Mouse (Mus musculus): ENCODE results near the gene Abcc5.
"Not testable (repeated sequence)": the region's sequence is repeated elsewhere in the genome, so short reads cannot be mapped to it uniquely, and the experiment has no call there.

Gene Abcc5

GRCm38 (mm10) chr16:20425855-20426598 lies at the start of gene Abcc5:
Gene Abcc5 (minus strand): TSS chr16:20426394.
- peak; percentile 82 to 89 for DNase-seq (ENCODE audit: low spot score in 2 of 2)

GRCm38 (mm10) chr16:20475335-20475734 lies 49.1 kb upstream of the Abcc5 start:
- DNase-seq (ENCODE audit: low spot score in 2 of 2), result no peak

DNA sequence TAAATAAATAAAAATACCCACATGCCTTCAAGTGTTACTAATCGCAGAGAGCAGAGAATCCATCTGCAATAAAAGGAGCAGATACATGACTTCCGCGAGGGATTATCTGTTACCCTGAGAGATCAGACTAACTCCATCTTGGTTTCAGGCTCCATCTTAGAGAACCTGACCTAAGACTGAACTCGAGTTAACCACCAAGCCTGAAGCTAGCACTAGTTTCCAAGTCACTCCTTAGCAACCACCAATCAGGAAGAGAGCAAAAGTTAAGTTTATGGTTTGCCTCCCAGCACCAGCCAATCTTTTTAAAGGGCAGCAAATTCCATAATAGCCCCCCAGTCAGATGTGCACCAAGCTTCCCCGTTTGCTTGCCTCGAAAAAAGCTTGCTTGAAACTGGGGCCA lies 48.6 kb upstream of the Abcc5 start:
- DNase-seq (ENCODE audit: low spot score in 2 of 2), result no peak

DNA sequence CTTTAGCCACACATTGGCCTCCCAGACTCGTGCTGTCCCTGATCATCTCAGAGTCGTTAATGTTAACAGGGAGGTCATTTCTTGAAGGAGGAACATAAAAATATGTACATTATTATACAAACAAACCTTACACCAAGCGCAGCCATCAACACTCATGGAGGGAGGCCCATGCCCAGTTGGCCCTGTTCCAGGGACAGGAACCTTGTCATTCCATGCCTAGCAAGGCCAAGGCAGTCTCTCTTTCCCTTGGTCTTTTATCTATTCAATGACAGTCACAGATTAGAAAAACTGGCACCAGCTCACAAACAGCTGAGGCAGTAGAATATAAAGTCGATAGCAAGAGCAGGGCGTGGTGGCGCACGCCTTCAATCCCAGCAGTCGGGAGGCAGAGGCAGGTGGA lies 48.0 kb upstream of the Abcc5 start:
- DNase-seq (ENCODE audit: low spot score in 2 of 2), result no peak

GRCm38 (mm10) chr16:20473748-20474147 lies 47.6 kb upstream of the Abcc5 start:
- DNase-seq (ENCODE audit: low spot score in 2 of 2), result no peak

- no peak for DNase-seq (ENCODE audit: low spot score in 2 of 2)
These were observed 45.5 kb upstream of the Abcc5 start for GRCm38 (mm10) chr16:20471686-20472085.

DNA sequence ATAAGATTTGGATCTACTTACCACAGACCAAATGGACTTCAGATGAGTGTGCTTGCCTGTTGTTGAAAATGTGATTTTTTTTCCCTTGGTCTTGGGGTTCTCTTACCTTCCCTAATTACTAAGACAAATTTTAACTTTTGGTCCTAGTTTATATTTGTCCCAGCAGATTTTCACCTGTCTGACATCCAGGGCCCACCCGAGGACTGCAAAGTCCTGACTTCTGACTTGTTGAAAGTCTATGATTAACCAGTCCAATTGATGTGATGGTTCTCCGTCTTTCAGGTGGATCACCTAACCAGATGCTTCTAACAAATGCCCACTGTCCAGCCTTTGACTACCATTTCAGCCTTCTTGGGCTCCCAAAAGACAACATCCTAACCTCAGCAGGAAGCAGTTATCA lies 44.8 kb upstream of the Abcc5 start:
- no peak for DNase-seq (ENCODE audit: low spot score in 2 of 2)

- no peak for DNase-seq (ENCODE audit: low spot score in 2 of 2)
These were observed 38.5 kb upstream of the Abcc5 start for GRCm38 (mm10) chr16:20464725-20465124.

GRCm38 (mm10) chr16:20458736-20459135 lies 32.5 kb upstream of the Abcc5 start:
- DNase-seq (ENCODE audit: low spot score in 2 of 2), result not testable (repeated sequence)

DNA sequence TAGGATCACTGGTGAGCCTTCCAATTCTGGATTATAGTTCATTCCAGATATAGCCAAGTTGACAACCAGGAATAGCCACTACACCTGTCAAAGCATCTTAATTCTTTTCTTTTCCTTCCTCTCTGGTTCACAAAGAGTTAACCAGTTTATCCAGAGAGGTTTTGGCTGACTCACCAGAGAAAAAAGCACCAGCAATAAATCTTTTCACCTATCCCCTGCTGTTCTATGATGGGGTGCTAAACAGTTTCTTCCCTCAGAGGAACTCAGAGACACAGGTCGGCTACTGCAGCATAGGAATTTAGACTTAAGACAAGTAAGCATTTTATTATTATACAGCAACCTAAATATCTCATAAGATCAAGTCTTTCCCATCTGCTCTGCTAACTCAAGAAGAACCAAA lies 29.9 kb upstream of the Abcc5 start:
- DNase-seq (ENCODE audit: low spot score in 2 of 2), result no peak

DNA sequence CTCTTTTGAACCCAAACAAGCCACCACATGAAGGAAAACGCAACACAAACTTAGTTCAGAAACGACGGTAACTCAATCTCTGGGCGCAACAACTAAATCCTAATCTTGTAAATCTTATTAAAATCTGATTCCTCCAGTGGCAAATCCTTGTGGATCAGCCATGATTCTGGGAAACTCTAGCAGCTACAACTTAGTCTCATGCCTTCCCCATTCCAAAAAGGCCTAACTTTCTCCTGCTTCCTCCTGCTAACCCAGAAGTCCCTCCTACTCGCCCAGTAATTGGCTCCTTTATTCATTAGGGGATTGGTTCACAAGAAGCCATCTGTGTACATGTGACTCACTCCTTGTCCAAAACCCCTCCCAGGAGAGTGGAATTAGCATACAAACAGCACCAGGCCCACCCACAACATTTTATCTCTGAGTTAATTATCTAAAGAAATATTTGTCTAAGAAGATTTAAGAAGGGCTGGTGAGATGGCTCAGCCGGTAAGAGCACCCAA lies 28.0 kb upstream of the Abcc5 start:
- no peak for DNase-seq (ENCODE audit: low spot score in 2 of 2)

DNA sequence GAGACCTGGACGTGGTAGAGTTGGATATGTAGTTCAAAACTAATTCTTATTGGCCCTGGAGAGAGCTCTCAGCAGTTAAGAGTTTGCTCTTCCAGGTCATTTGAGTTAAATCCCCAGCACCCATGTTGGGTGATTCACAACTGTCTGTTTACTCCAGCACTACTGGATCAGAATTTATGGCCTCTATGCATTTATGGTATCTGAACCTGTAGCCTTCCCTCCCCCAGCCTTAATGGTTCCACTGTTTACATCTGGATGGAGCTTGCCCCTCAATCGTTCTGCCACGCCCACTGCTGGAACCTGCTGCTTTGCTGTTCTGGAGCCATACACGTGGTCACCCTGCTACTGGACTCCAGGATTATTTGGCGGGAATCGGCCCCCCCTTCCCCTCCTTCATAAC lies 25.6 kb upstream of the Abcc5 start:
- no peak for DNase-seq (ENCODE audit: low spot score in 2 of 2)

DNA sequence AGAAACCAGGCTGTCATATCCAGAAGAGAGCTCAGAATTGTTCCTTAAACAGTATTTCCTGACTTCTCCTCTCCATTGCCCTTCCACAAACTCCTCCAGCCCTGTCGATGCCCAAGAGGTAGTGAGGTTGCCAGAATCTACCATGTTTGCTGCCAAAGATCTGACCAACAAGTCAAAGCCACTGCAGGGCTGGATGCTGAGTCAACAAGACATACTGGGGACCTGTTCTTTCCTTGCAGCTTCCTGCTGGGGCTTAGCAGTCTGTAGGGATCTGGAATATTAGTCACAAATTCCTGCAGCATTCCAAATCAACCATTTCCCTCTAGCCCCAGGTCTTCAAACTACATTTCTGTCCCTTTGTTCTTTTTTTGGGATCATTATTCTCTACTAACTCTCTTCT lies 19.7 kb upstream of the Abcc5 start:
- no peak for DNase-seq (ENCODE audit: low spot score in 2 of 2)

GRCm38 (mm10) chr16:20444831-20445388 lies 18.7 kb upstream of the Abcc5 start:
- DNase-seq (ENCODE audit: low spot score in 2 of 2), result no peak

- DNase-seq (ENCODE audit: low spot score in 2 of 2), result no peak
These were observed 16.7 kb upstream of the Abcc5 start for GRCm38 (mm10) chr16:20442871-20443270.

- DNase-seq (ENCODE audit: low spot score in 2 of 2), result no peak
These were observed 12.7 kb upstream of the Abcc5 start for GRCm38 (mm10) chr16:20438673-20439415.

GRCm38 (mm10) chr16:20438046-20438445 lies 11.9 kb upstream of the Abcc5 start:
- DNase-seq (ENCODE audit: low spot score in 2 of 2), result not testable (repeated sequence)

DNA sequence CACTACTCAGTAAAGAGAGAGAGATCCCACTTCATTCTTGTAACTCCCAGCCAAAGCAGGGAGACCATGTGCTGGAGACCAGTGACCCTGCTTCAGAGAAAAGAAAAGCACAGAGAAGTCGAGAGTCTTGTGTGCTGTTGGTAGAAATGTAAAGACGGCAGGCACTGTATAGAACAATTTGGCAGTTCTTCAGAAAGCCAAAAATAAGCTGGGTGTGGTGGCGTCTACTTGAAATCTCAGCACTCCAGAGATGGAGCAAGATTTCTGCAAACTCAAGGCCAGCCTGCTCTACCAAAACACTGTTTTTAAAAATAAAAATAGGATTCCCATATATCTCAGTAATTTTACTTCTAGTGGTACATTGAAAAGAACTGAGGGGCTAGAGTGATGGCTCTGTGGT lies 10.1 kb upstream of the Abcc5 start:
- no peak for DNase-seq (ENCODE audit: low spot score in 2 of 2)

GRCm38 (mm10) chr16:20429328-20429727 lies 3.1 kb upstream of the Abcc5 start:
- no peak for DNase-seq (ENCODE audit: low spot score in 2 of 2)

DNA sequence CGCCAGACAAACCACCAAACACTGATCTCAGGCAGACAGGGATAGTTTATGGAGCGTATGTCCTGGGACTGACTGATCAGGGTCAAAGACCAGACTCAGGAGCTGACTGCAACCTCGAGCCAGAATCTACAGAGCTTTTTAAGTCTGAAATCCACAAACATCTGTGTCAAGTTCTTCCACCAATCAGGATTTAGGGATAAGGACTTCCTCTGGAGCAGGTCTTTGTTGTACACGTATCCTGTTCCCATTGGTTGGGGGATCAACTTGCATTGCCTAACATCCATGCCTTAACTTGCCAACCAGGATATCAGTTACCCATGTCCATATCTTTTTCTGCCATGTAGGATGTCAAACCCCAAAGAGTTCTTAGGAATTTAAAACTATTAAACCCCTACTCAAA lies 1.4 kb upstream of the Abcc5 start:
- DNase-seq (ENCODE audit: low spot score in 2 of 2), result no peak

GRCm38 (mm10) chr16:20424719-20425650 lies 1.2 kb downstream of the Abcc5 start:
- no peak for DNase-seq (ENCODE audit: low spot score in 2 of 2)

DNA sequence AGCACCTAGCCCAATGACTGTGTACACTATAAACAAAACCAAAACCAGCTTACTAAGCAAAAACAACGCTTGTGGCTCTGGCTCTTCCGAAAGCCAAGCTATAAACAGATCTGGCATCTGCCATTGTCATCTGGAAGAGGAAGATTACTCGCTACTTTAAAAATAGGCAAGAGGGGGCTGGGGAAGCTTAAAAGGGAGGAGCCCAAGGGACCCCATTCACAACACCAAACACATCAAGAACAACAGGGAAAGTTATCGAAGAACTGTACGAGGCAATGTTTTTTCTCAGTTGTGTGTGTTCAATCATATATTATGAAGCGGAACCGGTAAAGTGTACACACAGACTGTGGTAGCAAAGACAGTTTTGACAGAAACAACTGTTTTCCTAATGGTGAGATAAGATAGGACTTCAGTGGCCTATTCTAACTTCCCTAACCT lies 1.9 kb downstream of the Abcc5 start:
- DNase-seq (ENCODE audit: low spot score in 2 of 2), result no peak

Measured in spleen, postnatal 14 days (tissue).